Mouse (Mus musculus): Measurements from ENCODE around the gene Rab39.

DNA sequence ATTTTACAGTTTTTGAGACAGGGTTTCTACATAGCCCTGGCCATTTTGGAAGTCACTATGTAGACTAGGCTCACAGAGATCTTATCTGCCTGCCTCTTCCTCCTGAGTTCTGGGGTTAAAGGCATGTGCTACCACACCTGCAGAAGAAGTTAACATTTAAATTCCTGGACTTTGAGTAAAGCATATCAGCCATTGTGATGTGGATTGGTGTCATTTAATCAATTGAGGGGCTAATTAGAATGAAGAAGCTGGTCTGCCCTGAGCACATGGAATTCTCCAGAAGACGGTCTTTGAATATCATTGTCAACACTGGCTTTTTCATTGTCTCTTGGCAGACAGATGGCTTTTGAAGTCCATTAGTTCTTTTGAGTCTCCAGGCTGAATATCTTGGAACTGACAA, 25.2 kb downstream of the Rab39 start:
- TF ChIP-seq CTCF (IDR thresholded peaks at IDR 0.05) = no peak
- TF ChIP-seq EP300 (IDR thresholded peaks at IDR 0.05) = no peak
